Mouse (Mus musculus) yolk sac, embryonic 10.5 days (tissue): ENCODE results near the gene Capg.
"Not testable (repeated sequence)": the region's sequence is repeated elsewhere in the genome, so short reads cannot be mapped to it uniquely, and the experiment has no call there.

Experiments
- DNase-seq: peaks from one replicate; pipeline ENCODE4 v3.0.0-alpha.2; 2017; ENCODE audit warnings: low spot score

Gene Capg

DNA sequence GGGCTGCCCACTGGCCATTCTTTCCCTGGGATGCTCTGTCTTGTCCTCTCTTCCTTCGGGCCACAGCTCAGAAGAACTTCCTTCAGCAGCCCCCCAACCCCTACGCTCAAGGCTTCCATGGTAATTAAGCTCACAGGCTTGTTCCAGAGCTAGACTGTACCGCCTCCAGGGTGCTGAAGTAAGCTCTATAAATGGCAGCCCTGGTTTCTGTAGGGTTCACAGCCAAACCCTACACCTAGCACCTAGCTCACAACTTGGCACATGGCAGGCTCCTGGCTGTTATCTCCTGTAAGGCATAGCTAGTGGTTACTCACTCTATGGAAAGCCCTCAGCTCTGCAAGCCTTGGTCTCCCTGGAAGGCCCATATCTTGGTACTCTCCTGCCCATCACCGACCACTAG lies 11.6 kb upstream of the Capg start:
- DNase-seq = no peak

DNA sequence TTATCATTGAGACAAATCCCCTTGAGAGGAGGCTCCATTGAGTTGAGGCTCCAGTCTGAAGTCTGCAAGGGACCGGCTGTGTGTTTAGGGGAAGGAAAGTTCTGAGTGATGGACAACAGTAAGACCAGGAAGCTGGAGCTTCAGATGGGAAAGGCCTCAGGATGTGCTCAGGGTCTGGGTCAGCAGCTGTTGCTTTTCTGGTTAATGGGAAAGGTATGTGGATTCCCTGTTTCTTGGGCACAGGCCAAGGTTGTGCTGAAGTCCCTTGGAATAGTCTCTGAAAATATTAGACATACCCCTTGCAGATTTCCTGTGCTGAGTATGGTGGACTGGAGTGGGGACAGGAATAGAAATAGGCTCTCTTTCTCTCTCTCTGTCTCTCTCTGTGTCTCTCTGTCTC lies 10.6 kb upstream of the Capg start:
- DNase-seq = not testable (repeated sequence)

DNA sequence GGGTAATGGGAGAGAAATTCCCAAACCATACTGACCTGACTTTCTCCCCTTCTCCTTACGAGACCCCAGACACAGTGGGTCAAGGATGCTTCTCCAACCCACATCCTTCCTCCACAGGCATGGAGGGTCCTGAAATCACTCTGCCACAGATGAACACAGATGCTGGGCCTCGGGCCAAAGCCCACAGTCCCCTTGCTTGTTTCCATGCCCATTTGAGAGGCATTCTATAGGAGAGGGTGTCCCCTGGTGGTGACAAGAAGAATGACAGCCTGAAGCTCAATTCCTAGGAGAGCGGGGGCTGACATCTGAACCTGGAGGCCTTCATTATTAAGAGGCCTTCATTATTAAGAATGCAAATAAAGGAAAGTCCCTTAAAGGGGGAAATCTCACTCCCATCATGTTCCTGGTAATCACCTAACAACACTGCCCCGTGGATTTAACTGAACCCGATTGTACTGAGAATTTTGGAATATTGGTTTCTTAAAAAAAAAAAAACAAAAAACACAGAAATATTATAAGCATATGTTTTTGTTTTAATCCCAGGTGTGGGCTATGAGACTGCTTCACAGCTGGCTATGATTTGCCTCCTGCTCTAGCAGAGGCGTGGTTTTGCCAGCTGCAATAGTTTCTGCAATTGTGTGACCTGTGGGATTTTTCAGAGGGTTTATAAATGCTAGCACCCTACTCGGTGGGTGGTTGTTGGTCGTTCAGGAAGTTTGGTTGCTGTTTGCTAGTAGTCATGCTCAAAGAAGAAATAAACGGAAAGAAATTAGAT lies 10.0 kb upstream of the Capg start:
- peak; percentile 62 for DNase-seq

DNA sequence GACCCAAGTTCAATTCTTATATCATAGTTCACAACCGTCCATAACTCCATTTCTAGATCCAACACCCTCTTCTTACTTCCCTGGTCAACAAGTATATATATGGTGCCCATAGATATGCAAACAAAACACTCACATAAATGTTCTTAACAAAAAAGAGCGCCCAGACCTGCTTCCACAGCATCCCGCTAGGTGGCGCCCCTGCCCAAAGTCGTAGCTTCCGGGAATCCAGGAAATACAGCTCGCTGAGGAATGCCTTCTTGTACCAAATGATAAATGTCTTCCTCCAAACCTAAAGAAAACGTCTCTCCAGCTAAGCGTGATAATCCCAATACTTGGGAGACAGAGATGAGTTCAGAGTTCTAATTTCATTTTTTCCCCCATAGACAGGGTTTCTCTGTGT lies 9.0 kb upstream of the Capg start:
- peak; percentile 74 for DNase-seq

DNA sequence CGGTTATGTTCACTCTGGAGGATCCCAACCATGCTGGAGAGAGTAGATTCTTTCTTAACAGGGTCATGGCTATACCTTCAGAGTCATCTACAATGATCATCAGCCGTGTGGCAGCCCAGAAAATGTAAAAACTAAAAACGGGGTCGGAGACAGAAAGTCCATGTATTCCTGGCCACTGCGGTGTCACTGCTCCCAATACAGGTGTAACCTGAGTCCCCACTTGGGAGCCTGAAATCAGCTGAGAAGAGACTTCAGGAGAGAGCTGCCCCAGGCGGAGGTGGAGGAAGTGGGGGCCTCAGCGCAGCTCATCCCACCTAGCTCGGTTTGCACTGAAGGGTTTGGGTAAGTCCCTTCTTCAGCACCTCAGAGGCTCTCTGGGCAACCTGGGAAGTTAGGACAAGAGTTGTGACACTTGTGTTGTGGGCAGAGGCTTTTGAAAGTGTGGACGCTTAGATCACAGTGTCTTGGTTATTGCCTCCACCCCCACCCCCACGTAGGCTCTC lies 6.1 kb upstream of the Capg start:
- no peak for DNase-seq

DNA sequence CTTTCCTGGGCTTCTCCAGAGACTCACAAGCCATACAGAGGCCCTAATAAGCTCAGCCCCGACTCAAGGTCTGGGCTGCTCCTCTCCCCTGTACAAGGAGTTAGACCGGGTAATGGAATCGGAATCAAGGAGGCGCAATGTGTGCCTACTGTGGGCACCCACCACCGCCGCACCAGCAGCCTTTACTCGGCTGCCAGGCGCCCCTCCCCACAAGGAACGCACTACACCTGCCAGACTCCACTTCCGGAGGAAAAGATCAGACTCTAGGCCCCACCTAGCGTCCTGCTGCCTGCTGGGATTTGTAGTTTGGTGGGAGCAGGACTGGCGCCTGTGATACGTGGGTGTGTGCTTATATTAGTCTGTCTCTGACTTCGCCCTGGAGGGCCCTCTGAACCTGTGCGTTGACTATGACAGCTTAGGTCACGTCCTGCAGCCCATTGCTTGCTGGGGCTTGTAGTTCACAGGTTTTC lies 5.6 kb upstream of the Capg start:
- DNase-seq = peak; percentile 93

DNA sequence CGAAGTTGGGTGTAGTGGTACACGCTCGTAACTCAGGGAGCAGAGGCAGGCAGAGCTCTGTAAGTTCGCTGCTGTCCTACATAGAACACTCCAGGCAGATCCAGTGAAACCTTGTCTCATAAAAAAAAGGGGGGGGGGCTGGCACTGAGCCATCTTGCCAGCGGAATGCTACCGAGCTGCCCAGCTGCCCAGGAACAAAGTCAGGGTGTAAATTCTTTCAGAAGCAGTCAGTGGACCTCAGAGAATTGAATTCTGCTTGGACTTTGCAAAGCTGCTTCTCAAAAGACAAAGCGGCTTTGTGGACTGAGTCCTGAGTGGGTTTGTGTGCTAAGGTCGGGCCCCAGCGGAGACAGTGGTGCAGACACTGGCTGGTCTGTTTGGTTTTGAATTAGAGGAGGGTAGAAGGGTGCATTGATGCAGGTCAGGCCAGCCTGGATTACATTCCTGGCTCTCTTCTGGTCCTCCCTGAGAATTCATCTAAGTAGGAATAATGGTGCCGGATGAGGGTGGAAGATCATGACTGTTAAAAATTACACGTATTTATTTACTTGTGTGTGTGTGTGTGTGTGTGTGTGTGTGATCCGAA lies 833 bp upstream of the Capg start:
- no peak for DNase-seq

DNA sequence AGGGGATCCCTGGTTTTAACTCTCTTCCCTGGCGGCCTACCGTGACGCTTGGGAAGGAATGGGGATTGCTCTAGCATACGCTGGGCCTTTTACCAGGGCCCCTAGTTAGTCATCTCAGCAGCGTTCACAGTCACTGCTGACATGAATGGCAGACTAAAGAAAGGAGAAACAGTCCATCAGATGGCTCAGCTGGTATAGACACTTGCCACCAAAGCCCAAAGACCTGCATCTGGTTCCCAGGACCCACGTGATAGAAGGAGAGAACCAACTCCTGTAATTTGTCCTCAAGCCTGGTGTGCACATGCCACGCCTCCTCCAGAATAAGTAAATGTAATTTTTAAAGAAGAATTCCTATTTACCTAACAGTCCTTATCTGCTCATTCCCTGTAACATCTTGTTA lies 1.2 kb downstream of the Capg start:
- DNase-seq = no peak

DNA sequence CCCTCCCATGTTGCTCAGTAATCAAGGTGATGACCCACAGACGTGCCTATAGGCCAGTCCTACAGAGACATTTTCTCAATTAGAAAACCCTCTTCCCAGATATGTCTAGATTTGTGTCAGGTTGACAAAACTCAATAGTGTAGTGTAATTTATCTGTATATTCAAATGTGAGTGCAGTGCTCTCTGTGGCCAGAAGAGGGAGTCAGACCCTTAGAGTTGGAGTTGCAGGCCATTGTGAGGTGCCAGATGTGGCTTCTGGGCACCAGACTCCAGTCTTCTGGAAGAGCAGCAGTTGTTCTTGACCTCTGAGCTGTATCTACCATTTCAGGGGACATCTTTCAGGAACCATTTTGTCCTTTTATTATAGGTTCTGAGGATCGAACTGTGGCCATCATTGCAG lies 2.9 kb downstream of the Capg start:
- DNase-seq = no peak

DNA sequence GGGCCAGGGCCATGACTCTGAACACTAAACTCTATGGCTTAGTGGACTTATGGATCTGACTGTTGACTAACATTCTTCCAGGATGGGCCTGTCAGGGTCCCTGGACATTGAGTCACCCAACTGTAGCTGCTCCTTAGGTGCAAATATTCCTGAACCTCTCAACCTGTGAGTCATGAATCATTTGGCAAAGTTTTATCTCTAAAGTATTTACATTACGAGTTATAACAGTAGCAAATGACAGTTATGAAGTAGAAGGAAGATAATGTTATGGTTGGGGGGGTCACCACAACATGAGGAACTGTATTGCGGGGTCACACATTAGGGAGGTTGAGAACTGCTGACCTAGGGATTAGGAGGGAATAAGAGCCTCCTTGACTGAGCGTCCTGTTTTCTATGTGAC lies 3.7 kb downstream of the Capg start:
- DNase-seq = no peak

DNA sequence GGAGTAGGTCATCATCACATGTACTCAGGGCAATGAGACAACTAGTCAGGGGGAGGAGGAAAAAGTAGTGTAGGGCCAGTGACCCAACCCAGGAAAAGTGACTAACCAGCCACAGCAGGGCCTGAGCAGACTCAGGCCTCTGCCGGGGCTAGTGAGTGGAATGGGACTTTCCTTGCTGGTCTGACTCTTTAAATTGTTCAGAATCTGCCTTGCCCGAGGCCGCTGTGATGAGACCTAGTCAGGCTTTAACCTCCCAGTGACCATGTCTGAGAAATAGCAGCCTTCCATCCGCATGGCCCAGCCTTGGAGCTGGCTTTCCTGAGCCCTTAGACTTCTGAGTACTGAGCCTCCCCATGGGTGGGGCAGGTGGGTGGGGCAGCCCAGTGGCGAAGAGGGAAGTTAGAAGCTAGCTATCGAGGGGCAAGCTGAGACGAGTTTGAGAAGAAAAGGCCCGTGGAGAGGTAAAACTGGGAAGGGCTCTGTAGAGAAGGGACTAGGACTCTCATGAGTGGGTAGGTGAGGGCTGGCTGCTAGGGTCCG lies 4.9 kb downstream of the Capg start:
- DNase-seq = peak; percentile 23

DNA sequence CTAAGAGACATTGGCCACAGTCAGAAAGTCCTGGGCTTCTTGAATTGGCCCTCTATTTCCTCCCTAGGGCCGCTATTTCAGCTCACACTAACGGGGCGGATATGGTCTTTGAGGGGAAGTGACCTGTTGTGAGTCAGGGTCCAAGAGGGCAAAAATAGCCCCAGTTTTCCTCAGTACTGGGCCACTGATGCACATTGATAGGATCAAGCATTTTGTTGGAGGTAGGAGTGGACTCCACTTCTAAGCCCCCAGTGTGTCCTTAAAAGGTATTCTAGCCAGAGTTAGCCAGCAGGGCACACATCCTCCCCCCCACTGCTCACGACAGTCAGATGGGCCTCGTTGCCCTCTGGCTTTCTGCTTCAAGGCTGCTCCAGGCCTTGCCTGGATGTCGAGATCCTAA lies 5.8 kb downstream of the Capg start:
- DNase-seq = no peak

DNA sequence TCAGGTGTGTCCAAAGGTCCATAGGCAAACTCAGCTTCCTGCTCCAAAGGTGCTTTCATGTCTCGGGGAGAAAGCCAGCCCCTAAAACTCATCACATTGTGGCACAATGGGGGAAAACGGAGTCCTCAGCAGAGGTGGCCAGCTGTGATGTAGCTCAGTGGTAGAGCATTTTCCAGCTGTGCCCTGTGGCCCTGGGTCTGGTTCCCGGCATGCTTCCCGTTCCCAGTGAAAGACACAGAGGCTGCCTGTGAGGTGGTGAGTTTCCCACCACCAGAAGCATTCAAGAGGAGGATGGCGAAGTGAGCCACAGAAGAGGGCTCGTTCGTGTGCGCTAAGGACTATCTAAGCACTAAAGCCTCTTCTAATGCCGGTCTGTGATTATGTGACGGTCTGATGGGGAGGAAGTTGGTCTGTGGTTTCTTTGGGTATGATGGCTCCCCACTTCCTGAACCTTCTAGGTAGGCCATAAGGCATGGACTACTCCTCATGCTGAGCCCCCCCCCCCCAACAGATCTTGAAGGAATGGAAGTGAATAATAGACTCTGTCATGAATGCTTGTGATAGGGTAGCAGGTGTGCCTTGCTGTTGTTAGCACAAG lies 6.4 kb downstream of the Capg start:
- no peak for DNase-seq

DNA sequence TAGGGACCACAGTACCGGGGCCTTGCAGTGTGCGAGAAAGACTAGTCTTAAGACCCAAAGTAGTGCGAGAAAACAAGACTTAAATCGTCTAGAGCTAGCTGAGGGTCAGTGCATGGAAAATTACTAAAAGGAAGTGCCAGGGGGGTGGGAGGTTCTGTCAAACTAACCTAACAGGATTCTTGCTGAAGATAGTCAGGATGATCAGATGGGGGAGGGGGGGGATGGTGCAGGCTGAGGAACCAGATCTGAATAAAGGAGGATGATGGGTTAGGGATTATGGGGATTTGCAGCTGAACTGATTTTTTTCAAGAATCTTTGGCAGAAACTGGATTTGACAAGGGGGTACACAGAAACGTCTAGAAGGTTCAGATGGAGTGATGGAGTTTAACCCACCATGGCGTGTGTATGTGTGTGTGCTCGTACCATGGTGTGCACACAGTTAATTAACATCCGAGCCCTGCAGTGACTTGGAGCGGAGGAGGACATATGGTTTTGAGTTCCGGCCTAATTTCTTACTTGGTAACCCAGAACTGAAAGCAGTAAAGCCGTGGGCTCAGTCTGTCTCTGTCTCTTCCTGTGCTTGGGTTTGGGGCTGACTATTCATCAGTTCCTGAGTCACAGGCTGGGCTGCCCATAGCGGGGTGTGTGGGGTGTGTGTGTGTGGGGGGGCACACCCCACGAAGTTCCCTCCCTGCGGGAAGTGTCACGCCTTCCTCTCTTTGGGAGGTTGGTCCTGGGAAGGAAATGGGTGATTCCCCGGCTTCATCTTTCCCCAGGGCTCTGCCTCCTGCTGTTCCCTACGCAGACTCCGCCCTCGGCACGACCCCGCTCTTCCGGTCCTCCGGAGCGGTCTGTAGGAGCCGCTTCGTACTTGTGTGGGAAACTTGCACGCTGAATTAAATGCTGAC lies 8.2 kb downstream of the Capg start:
- DNase-seq = peak; percentile 79

DNA sequence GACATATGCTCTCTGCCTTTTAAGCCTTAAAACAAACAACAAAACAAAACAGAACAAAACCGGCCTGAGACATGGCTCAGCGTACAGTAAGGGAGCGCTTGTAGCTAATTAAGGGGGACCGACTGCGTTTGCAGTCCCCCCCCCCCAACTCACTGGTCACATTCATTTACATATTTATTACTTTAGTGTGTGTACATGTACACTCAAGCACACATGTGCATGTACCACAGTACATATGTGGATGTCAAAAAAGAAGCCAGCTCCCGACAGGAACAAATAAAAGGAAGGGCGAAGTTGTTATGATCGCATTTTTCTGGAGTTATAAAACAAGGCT lies 8.9 kb downstream of the Capg start:
- no peak for DNase-seq

DNA sequence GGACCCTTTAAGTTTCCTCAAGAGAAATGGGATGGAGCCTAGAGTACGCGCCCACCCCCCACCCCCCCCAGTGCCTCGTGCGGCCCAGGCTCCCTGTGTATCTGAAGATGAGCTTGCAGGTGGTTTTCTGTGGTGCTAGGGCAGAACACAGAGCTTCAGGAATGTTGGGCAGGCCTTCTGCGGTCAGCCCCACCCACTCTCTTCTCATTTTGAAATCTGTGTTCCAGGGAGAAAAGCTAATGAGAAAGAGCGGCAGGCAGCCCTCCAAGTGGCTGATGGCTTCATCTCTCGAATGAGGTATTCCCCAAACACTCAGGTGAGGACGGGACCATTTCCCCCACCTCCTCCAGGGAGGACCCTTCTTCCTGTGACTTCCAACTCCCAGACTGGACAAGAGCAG lies 16.6 kb downstream of the Capg start:
- DNase-seq = no peak

DNA sequence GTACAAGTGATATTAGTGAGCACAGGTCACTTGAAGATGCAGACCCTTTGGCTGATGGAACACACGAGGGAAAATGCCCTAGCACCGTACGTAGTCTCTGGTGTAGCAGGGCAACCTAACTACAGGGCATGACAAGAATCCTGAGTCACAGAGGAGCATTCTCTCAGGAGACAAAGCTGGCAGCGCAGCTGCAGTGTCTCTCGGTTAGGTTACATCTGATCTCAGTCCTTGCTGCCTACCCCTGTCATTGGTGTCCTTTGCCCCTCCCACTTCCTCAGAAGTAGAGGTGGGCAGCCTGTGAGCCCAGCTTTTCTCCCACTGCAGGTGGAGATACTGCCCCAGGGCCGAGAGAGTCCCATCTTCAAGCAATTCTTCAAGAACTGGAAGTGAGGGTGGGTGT lies 18.3 kb downstream of the Capg start:
- no peak for DNase-seq

DNA sequence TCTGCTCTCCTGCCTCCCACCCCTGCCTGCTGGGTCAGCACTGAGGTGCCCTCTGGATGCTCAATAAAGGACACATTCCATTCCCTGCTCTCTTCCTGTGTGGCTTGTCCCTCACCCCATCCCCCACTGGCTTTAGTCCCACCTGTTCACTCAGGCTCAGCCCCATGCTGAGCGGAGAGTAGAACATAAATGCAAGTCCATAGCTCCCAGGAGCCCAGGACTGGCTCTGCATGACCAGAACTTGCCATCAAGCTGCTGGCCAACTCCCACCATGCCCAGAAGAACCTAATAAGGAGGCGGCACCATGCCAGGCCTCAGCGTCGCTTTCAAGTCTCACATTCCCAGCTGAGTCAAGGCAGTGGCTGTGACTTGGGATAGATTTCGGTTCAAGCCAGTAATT lies 18.7 kb downstream of the Capg start:
- DNase-seq = no peak

DNA sequence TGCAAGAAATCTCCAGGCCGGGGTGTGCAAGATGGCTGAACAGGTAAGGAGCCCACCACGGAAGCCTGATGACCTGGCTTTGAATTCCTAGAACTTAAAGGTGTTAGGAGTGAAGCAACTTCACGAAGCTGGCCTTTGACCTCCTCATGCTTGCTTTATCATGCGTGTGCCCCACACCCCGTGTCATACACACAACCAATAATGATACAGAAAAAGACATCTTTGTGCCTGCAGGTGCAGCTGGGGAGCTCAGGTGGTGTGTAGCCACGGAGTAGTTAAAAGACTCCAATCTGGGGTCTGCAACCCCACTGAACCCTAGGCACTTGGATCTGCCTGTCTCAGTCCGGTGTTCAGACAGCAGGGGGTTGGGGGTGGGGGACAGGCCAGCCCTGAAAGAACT lies 21.3 kb downstream of the Capg start:
- peak; percentile 52 for DNase-seq

DNA sequence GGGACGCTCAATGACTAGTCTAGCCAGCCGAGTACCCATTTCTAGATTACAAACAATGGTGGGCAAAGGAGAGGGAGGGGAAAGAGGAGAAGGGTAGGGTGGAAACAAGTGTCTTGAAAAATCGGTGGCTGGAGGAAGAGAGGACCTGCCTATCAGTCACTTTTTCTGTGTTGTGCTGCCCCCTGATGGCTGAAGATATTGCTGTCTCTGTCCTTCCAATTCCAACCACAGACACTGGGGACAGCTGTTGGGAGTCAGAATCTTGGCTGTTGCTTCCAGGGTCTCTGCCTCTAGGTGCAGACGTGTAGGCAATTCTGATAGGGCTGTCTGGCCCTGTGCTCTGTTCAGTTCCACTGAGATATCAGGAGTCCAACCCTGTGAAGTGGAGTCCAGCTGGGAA lies 21.9 kb downstream of the Capg start:
- peak; percentile 88 for DNase-seq

DNA sequence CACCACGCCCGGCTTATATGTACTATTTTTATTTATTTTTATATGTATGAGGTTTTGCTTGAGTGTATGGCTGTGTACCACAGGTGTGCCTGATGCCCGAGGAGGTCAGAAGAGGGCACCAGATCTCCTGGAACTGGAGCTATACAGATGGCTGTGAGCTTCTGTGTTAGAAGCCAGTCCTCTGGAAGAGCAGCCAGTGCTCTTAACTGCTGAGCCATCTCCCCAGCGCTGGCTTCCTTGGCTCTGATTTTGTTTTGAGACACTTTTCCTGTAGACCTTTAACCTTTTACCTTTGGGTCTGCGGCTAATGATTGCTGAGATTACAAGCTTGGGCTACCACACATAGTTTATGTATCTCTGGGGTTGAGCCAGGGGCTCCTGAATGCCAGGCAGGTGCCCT lies 23.3 kb downstream of the Capg start:
- DNase-seq = peak; percentile 64

DNA sequence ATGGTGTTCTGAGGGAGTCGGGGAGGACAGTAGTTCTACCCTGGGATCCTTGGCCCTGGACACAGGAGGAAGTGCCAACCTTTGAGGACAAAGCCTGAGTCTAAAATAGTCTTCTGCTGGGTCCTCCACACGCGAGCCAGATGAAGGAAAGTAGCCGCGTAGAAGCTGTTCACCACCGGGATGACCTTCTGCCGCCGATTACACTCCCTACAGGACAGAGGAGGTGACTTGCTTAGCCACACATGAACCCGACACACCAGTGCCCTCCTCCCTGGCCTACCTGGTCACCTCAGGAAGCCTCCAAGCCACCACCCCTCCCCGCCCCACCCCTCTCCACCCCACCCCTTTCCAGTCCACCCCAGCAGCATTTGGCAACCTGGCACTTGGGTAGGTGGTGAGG lies 24.5 kb downstream of the Capg start:
- DNase-seq = no peak
